Mouse (Mus musculus) lung, adult 2 months (tissue): ENCODE data around the gene Rffl.

ENCODE experiments used
- CTCF ChIP-seq: fragments of 200-500 bp; IDR thresholded peaks from 2 replicates; pipeline ENCODE4 v1.5.1; 2011; ENCODE audit warnings: mild to moderate bottlenecking, low read length, control low read depth; ENCODE audit not compliant: insufficient read depth
- POLR2A ChIP-seq: fragments of 200-500 bp; IDR thresholded peaks from 2 replicates; pipeline ENCODE4 v1.6.1; 2011; ENCODE audit warnings: low read depth, mild to moderate bottlenecking, control low read depth, low read length, borderline replicate concordance; ENCODE audit errors: extremely low read depth

DNA sequence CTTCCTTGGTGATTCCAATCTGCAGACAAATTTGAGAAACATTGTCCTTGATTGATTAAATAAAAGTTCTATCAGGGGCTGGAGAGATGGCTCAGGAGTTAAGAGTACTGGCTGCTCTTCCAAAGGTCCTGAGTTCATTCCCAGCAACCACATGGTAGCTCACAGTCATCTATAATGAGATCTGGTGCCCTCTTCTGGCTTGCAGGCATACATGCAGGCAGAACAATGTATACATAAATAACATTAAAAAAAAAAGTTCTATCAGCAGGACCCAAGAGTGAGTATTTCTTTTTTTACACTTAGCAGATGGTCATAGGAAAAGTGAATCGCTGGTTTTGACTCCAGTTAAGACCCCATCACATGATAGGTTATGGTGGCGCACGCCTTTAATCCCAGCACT lies 15.5 kb upstream of the Rffl start:
- TF ChIP-seq CTCF (no peak), POLR2A (no peak)
